Mouse (Mus musculus): Measurements from ENCODE around the gene Gpx3.

GRCm38 (mm10) chr11:54882671-54883070 lies 19.6 kb upstream of the Gpx3 start:
- TF ChIP-seq CTCF (IDR thresholded peaks at IDR 0.05; ENCODE audit: extremely low read depth, insufficient read depth, insufficient read length, insufficient replicate concordance) (no peak), POLR2A (IDR thresholded peaks at IDR 0.05; ENCODE audit: low read depth, low read length) (no peak)
